Mouse (Mus musculus) hindbrain, embryonic 16.5 days (tissue): ENCODE data around the gene Khdc3. TPM values are rescaled to one million over a fixed set of nuclear protein-coding genes. Genes with fewer than 3 reads are reported as not detected.

Experiments
- polyA plus RNA-seq: library from polyadenylated mRNA; unstranded; fragments of >200 nt; fragmentation: Nextera tagmentation; extraction: Ambion mirVana; gene quantifications from 2 replicates; pipeline ENCODE4 v1.2.1, GENCODE M21; 2015

Gene Khdc3
- polyA plus RNA-seq, 1 experiment from 2014 or later = 0.24 TPM

Other genes starting within 250 kb of the Khdc3 start
- gene Pygo1, start 176.2 kb upstream of the Khdc3 start, polyA plus RNA-seq = 12.0 and 13.4 TPM in 2 replicates
- gene Dyx1c1, start 143.1 kb upstream of the Khdc3 start, polyA plus RNA-seq = 2.4 and 2.5 TPM in 2 replicates
- gene Gm44503, start 143.0 kb upstream of the Khdc3 start, polyA plus RNA-seq = not detected in 2 replicates
- gene Ccpg1os, start 116.5 kb upstream of the Khdc3 start, polyA plus RNA-seq = 23.6 and 24.3 TPM in 2 replicates
- 49.6 and 50.7 TPM in 2 replicates for gene Ccpg1, start 116.4 kb upstream of the Khdc3 start, polyA plus RNA-seq
- gene Pigb, start 61.5 kb upstream of the Khdc3 start, polyA plus RNA-seq = 14.6 and 17.3 TPM in 2 replicates
- 3.8 and 4.6 TPM in 2 replicates for gene Rab27a, start 57.0 kb upstream of the Khdc3 start, polyA plus RNA-seq
- gene Gm20509, start 634 bp downstream of the Khdc3 start, polyA plus RNA-seq = not detected in 2 replicates
- gene Rsl24d1, start 11.6 kb downstream of the Khdc3 start, polyA plus RNA-seq = 93.9 and 98.9 TPM in 2 replicates